Mouse (Mus musculus) c-Kit-positive CD71-positive TER-119-negative erythroid progenitor cells, embryonic 14.5 days (primary cell): ENCODE results near the gene Pyroxd2.

Source experiments
- DNase-seq: peaks from one replicate; pipeline ENCODE4 v3.0.0-alpha.2; 2013; ENCODE audit warnings: low read depth

Gene Pyroxd2

DNA sequence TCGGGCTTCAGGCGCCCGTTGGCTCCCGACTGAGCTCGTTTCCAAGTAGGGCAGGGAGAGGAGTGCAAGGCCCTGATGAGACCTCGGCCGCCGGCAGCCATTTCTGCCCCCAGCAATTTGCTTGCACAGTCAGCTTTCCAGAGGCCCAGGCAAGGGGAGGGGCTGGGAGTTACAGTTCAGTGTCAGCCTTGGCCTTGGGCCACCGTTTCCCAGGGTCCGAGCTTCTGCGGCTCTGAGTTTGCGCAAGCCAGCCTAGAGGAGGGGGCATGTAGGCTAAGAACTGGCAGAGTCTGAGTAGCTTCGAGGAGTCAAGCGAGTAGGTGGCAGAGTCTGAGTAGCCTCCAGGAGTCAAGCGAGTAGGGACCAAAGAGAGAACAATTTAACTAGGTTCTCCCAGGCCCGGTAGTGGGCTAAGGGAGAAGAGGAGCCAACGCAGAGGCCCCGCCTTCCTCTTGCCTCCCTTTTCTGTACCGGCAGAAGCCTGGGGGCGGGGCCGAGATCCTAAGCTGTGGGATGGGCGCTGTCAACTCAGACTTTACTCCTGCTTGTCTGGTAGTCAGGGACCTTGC lies at the start of gene Pyroxd2:
TSS of gene Pyroxd2 (minus strand) at position 413 of the 569 bp plus-strand sequence.
- DNase-seq, result peak; percentile 74

DNA sequence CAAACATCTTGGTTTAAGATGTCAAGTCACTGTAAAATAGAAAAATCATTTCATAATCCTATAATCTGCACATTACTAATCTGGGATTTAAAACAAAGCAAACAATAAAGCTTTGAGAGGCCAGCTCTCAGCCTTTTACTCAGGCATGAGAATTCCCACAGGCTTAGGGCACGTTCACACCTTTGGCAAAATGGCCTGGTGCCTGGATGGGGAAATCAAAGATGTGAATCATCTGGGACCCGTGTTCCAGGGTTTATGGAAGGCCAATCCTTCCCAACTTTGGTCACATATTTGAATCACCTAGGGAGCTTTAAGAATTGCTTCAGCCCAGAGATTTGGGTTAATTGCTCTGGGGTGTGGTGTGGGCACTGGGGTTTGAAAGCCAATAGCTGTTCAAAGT lies 45.3 kb upstream of the Pyroxd2 start:
- no peak for DNase-seq

GRCm38 (mm10) chr19:42795801-42796200 lies 43.2 kb upstream of the Pyroxd2 start:
- DNase-seq, result no peak

DNA sequence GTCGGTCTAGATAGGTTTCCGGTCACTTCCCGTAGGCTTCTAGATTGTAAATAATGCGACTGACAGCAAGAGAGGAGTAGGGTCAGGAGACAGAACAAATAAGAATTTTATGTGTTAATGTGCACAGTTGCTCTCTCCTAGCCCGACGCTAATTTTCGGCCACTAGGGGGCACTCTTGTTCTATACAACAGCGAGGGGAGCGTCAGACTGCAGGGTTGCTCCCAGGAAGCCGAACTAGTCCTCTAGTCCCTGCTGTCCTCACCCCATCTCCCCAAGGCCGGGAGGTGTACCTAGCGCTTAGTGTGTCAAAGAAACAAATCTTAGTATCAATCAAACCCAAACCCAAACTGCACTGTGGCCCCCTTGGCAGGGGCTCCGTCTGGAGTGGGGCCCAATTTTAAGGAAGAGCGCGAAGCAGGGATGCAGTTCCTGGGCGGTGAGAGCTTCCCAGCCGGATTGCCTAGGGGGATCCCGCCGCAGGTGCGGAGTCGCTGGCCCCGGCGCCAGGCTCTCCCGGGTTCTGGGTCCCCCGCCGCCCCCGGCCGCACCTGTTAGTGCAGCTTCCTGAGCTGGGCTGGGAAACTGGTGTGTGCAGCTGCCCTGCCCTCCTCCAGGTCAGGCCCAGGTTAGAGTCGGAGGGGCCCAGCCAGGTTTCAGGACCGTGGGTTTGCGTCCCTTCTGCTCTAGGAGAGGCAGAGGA lies 42.5 kb upstream of the Pyroxd2 start:
- DNase-seq, result peak; percentile 74

DNA sequence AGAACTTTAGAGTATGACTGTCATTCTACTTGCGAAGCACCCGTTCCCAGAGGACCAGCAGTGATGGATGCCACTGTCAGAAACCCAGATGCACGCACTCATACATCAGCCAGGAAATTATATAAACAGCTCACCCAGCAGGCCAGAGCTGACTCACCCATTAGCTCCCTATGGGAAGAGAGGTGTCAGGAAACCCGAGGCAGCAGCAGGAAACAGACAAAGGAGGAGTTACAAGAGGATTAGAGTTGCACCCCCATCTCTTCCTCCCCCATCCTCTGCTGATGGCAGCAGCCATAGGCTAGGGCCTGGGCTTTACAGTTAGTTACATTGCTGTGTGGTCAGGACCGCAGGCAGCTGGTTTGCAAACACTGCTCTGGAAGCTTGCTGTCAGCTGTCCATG lies 35.7 kb upstream of the Pyroxd2 start:
- DNase-seq, result no peak

GRCm38 (mm10) chr19:42785562-42786220 lies 33.1 kb upstream of the Pyroxd2 start:
- no peak for DNase-seq

DNA sequence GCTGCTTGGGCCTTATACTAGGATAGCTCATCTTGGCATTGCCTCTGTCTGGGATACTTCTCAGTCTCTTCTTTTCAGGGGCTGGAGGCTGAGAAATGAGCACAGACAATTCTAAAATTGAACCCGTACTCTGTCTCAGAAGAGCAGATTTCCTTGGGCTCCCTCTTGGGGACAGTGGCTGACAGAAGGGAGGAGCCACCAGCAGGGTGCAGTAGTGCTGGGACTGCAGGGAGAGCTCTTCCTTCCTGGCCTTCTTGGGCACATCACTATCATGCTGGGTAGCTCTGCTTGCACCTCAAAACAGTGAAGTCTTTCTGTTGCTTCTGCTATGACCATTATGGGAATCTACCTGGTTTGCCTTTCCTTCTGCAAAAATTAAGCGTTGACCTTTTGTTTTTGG lies 32.6 kb upstream of the Pyroxd2 start:
- no peak for DNase-seq

DNA sequence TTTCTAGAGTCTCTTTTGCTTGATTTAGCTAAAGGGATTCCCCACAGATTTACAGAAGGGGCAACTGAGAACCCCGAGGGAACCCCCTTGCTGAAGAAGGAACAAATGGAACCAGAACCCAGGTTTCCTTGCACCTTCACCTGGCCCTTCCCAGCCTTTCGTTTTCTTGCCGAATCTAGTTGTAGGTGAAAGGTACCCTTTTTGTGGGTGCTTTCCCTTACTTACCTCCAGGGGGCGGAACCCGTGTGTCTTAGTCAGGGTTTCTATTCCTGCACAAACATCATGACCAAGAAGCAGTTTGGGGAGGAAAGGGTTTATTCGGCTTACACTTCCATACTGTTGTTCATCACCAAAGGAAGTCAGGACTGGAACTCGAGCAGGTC lies 27.6 kb upstream of the Pyroxd2 start:
- peak; percentile 13 for DNase-seq

DNA sequence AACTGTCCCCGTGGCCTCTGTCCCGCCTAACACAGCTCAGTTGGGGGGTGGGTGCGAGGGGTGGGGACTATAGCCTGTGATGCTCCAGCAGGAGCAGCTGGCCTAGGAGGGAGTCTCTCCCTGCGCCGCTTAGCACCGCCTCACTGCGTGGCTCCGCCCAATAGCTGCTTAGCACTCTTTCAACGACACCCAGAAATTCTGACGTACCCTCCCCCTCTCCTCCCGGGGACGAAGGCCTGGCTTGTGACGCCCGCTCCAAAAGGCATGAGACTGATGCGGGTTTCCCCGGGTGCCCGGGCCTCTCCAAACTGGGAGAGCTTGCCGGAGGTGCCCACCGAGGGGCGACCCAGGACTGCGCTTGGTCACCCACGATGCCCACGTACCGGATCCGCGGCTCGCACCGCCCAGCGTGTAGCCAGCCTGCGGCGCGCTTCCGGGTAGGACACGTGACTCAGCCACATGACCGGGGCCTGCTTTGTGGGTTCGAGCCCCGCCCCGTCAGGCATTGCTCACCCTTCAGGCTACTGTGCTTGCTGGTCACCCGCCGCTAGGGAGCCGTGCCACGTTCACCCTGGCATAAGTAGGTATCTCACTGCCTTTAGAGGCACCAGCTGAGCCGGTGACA lies 27.1 kb upstream of the Pyroxd2 start, which contains the start of gene Hps1:
TSS of gene Hps1 (minus strand) at position 448 of the 625 bp plus-strand sequence.
- peak; percentile 88 for DNase-seq

GRCm38 (mm10) chr19:42777801-42778200 lies 25.2 kb upstream of the Pyroxd2 start:
- DNase-seq, result peak; percentile 32

- DNase-seq, result peak; percentile 54
Measured at GRCm38 (mm10) chr19:42776813-42777212, 24.2 kb upstream of the Pyroxd2 start.

GRCm38 (mm10) chr19:42770141-42770872 lies 17.7 kb upstream of the Pyroxd2 start:
- no peak for DNase-seq

DNA sequence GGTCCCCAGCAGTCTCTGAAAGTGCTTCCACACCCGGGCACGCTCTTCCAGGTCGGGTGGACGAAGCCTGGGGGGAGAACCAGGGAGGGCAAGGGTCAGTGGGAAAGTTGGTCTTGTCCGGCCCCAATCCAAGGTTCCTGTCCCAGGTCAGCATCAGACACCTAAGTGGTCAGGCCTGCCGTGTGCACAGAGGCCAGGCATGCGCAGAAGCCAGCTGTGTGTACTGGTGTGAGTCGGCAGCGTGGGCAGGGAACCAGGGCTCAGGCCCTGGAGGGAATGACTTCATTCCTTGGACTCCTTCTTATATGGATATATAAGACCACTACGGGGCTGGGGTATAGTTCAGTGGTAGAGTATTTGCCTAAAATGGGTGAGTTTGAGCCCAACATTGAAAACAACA lies 17.1 kb upstream of the Pyroxd2 start:
- no peak for DNase-seq

DNA sequence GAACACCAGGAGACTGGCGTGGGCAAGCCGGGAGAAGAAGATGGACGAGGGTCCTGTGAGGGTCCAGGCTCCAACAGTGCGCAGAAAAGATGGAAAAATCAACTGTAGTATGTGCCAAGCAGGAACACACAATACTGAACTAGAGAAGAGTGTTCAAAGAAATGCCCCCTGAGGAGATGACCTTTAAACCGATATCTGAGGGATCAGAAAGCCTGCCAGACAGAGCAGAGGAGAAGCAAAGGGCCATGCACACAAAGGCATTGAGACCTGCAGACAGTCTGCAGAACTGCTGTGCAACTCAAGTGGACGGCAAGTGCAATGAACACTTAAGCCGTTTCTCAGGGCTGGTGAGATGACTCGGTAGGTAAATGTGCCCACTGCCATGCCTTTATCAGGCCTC lies 14.8 kb upstream of the Pyroxd2 start:
- no peak for DNase-seq

- DNase-seq, result no peak
Measured at GRCm38 (mm10) chr19:42764398-42764797, 11.8 kb upstream of the Pyroxd2 start.

DNA sequence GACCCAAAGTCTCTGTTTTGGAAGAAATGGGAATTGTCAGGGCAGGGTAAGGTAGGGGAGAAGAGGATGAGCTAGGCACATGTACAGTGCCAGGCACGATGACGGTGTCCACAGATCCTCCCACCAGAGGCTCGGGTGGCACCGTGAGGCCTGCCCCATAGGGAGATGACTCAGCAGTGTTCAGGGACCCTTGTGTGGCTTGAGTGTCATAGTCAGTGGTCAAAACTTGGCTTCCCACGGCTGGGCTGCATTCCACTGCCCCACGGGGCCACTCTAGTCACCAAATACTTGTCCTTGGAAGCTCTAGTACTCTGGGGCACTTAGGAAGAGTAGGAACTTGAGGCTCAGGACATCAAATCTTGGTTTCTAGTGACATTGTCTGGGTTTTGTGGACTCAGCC lies 4.1 kb upstream of the Pyroxd2 start:
- no peak for DNase-seq

DNA sequence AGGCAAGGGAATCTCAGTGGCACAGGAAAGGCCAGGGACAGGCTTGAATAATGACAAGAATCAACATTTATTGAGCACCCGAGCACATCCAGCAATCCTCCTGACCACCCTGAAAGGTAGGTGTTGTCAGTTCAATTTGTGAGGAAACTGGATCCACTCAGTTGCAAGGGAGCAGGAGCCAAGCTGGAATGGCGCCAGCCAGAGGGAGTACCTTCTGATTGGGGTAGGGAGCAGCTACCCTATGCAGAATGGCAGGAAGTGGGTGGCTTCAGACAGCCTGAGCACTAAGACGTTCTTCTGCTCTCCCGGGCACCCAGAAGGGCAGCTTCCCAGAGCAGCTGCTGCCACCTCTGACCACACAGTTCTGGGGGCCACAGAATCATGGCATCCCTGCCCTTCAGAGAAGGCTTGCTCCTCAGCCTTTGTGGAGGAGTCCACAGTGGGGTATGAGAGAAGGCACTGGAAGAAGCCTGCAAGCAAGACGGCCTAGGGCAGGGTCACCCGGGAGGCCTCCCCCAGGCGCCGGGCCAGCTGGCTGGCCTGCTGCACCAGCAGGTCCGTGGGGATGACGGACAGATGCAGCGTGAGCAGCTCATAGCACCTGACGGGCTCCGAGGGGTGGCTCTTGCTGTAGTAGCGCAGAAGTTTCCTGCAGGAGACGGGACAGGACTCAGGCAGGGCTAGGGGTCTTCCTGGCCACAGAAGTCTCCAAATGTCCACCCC lies 2.7 kb upstream of the Pyroxd2 start:
- DNase-seq, result no peak

DNA sequence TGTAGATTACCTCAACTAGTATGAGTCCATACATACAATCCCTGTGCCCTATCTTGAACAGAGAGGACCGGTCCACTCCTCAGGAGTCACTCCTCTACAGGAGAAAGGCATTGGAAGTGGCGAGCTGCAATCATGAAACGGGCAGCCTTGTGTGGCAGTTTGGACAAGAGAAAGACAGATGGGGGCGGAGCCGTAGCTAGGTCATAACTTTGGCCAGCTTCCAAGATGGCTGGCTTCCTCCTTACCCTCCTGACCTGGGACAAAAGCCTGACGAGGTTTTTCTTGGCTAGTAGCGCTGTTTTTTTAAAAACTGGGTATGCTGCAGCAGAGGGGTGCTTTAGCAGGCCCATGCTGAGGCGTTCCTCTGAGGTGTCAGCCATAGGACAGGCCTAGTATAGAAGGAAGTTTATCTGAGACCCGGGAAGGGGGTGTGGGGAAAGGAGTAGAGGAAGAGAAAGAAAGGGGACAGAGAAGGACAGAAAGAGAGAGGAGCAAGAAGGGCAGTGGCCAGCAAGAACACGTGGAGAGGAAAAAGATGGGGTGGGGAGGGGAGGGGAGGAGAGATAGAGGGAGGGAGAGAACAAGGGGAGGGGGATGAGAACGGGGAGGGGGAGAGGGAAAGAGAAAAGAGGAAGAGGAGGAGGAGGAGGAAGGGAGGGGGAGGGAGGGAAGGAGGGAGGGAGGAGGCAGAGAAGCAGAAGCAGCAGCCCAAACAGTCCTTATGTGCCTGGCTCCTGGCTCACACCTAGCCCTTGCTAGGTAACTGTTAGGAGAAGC lies 754 bp upstream of the Pyroxd2 start:
- DNase-seq, result no peak

DNA sequence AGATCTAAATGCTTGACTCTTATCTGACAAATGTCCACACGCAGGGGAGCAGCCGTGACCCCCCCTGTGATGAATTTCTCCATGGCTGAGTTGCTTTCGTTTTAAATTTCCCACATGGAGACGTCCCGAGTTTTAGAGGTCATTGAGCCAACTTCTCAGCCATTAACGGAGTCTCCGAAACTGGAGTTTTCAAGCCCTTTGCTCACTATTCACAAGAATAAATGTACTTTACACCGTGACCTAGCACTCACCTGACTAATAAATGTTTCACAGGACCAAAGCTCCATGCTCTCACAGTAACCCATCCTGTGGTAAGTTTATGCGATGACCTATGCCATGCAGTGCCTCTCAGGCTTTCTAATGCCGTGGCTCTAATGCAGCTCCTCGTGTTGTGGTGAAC lies 2.4 kb downstream of the Pyroxd2 start:
- DNase-seq, result no peak

GRCm38 (mm10) chr19:42746702-42747101 lies 5.9 kb downstream of the Pyroxd2 start:
- no peak for DNase-seq

DNA sequence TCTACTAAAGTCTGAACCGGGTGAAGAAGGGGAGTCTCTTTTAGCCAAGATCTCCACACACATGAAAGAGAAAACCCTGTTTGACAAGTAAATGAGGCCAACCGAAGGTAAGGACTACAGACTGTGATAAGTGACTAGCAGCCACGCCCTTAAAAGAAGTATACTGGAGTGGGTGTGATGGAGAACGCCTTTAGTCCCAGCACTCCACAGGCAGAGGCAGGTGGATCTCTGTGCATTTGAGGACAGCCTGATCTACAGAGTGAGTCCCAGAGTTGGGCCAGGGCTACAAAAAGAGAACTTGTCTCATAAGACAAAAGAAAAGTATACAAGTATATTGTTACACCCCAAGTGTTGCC lies 6.7 kb downstream of the Pyroxd2 start:
- no peak for DNase-seq
